Mouse (Mus musculus) liver, adult 2 months (tissue): Measurements from ENCODE around the gene Kyat1.

Experiments used
- CTCF ChIP-seq: fragments of 200-500 bp; IDR thresholded peaks from 2 replicates; pipeline ENCODE4 v1.5.1; 2011; ENCODE audit warnings: low read depth, low read length, control low read depth
- POLR2A ChIP-seq: fragments of 200-500 bp; IDR thresholded peaks from 2 replicates; pipeline ENCODE4 v1.6.1; 2011; ENCODE audit warnings: low read length, control low read depth; ENCODE audit not compliant: insufficient read depth; ENCODE audit errors: extremely low read depth

DNA sequence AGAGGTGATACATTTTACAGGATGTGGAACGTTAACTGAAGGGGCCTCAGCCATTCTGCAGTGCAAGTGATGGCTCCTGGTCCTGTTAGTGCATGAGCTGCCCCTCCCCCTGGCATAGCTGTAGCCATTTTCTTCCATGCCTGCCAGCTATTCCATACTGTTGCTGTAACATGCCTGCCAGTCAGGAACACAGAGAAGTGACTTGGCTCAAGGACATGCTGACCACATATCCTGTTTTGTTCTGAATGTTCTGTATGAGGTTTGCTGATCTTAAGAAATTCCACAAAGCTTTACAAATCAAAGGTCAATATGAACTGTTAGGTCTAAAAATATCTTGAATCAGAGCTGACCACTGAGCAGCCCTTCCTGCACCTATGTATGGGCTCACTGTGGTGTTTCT is 7.3 kb upstream of the Kyat1 start:
- TF ChIP-seq POLR2A (no peak), CTCF (no peak)
